Mouse (Mus musculus) embryonic facial prominence, embryonic 11.5 days (tissue): ENCODE measurements at regions not wholly inside any gene's neighbourhood (a gene's known extent, or its start where the extent isn't known, plus 50 kb on each side); places are given as distances from the start of the nearest gene placed in this dataset.

Experiments
- ATAC-seq: fragments of 200-750 bp; cut with Nextera tagmentation; replicated peaks from 2 replicates; pipeline ENCODE4 v1.8.0; 2017; ENCODE audit warnings: low read depth; ENCODE audit not compliant: insufficient number of reproducible peaks, low FRiP score, low TSS enrichment
- DNase-seq: peaks from one replicate; pipeline ENCODE4 v3.0.0-alpha.2; 2015; ENCODE audit warnings: low spot score
- H3K27ac ChIP-seq: fragments of 300-500 bp; sonication (generic); replicated peaks from 2 replicates; pipeline ENCODE4 v1.5.1; 2014; ENCODE audit warnings: mild to moderate bottlenecking, low read depth, low read length, control low read depth
- H3K27me3 ChIP-seq: fragments of 300-500 bp; sonication (generic); 2 replicates; pipeline ENCODE4 v1.6.1; 2014; ENCODE audit warnings: mild to moderate bottlenecking, low read length, moderate library complexity, mixed read lengths; ENCODE audit not compliant: control insufficient read depth, insufficient read depth
- H3K36me3 ChIP-seq: fragments of 300-500 bp; sonication (generic); replicated peaks from 2 replicates; pipeline ENCODE4 v1.6.1; 2014; ENCODE audit warnings: low read depth, mild to moderate bottlenecking, low read length, moderate library complexity, mixed read lengths; ENCODE audit not compliant: control insufficient read depth, insufficient read depth
- H3K4me1 ChIP-seq: fragments of 300-500 bp; sonication (generic); 2 replicates; pipeline ENCODE4 v1.6.1; 2014; ENCODE audit warnings: low read length, mixed read lengths; ENCODE audit not compliant: control insufficient read depth, insufficient read depth
- H3K4me2 ChIP-seq: fragments of 300-500 bp; sonication (generic); 2 replicates; pipeline ENCODE4 v1.6.1; 2014; ENCODE audit warnings: low read depth, mild to moderate bottlenecking, control low read depth, low read length, moderate library complexity
- H3K4me3 ChIP-seq: fragments of 300-500 bp; sonication (generic); 2 replicates; pipeline ENCODE4 v1.5.1; 2014; ENCODE audit warnings: low read depth, low read length, control low read depth
- H3K9ac ChIP-seq: fragments of 300-500 bp; sonication (generic); replicated peaks from 2 replicates; pipeline ENCODE4 v1.6.1; 2014; ENCODE audit warnings: mild to moderate bottlenecking, control low read depth, low read length
- H3K9me3 ChIP-seq: fragments of 300-500 bp; sonication (generic); replicated peaks from 2 replicates; pipeline ENCODE4 v1.6.1; 2016; ENCODE audit warnings: mild to moderate bottlenecking, low read length, inconsistent platforms, mixed read lengths; ENCODE audit not compliant: control insufficient read depth
- WGBS: fragments of 180-500 bp; shearing (Covaris S2); extraction: QIAGEN DNeasy Blood & Tissue Kit; methylation state at CpG from one replicate; pipeline ENCODE4 v1.1.7; 2014; 5-methylcytosine and 5-hydroxymethylcytosine counted together

DNA sequence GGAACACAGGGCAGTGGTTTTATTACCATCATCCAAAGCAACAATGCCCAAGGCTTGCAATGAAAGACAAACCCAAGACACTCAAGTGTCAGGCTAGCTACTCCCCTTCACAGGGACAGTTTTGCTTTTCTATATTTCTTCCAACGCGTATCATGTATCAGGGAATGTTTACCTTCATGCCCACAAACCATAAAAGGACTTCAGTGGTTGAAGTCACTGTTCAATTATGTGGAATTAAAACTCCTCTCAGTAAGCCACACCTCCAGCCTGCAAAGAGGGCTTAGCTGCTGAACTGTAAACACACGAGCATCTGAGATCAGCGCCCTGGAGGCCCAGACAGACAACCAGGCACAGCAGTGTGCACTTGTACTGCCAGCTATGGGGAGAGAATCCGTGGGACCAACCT lies 154.5 kb upstream of the Rbms3 start:
- H3K4me3 ChIP-seq: no peak overlapping the region
- peak; percentile 7 for DNase-seq
- no peak overlapping the region for H3K9ac ChIP-seq
- no peak overlapping the region for H3K27ac ChIP-seq
- no peaks in the 10 kb centered on the region for H3K36me3 ChIP-seq
- 66% methylated on average over 5 of the region's 5 CpGs for WGBS
- H3K4me1 ChIP-seq: no peaks in the 10 kb centered on the region
- ATAC-seq: no peak
- no peaks in the 10 kb centered on the region for H3K9me3 ChIP-seq
- H3K27me3 ChIP-seq: no peaks in the 10 kb centered on the region
- no peak overlapping the region for H3K4me2 ChIP-seq

DNA sequence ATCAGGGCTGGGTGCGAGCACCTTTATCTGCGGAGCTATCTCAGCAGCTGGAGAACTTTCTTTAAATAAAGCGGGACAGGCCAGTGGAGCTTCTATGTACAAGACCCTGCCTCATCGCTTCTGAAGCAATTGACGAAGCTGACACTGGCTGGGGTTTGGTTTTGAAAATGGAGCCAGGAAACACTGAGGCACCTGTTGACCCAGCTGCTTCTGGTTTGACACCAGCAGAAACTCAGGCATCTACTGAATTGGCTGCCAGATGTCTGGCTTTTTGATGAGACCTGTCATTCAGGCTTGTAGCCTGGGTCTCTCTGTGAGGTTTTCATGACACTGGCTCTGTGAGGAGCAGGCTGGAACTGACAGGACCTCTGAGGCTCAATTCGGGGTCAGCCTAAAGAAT lies 124.9 kb upstream of the Rbms3 start:
- Histone ChIP-seq H3K4me3 (no peak overlapping the region), H3K36me3 (no peaks in the 10 kb centered on the region), H3K27ac (no peak overlapping the region), H3K9me3 (no peaks in the 10 kb centered on the region), H3K9ac (no peak overlapping the region), H3K4me2 (no peak overlapping the region), H3K27me3 (no peaks in the 10 kb centered on the region), H3K4me1 (no peaks in the 10 kb centered on the region)
- ATAC-seq (no peak), DNase-seq (no peak)
- 77% methylated on average over 6 of the region's 6 CpGs for WGBS

DNA sequence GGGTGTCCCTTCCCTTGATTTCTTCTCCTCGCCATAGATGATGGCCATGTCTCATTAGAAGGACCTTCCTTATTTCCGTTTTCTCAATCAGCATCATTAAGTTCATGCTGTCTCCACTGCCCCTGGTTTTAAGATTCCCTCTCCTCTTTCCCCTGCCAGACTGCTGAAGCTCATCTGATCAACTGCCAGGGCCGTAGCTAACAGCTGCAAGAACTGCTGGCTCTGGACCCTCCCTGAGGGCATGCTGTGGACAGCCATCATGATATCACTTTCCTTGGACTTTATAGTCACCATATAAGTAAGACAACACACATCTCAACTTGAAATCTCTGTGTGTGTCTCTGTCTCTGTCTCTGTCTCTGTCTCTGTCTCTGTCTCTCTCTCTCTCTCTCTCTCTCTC lies 123.8 kb upstream of the Rbms3 start:
- no peak overlapping the region for H3K9ac ChIP-seq
- no peak overlapping the region for H3K4me3 ChIP-seq
- no peak for ATAC-seq
- H3K27me3 ChIP-seq: no peaks in the 10 kb centered on the region
- H3K36me3 ChIP-seq: no peaks in the 10 kb centered on the region
- no peak overlapping the region for H3K4me2 ChIP-seq
- H3K9me3 ChIP-seq: no peaks in the 10 kb centered on the region
- DNase-seq: no peak
- H3K27ac ChIP-seq: no peak overlapping the region
- WGBS: 69% methylated on average over 3 of the region's 3 CpGs
- no peaks in the 10 kb centered on the region for H3K4me1 ChIP-seq

DNA sequence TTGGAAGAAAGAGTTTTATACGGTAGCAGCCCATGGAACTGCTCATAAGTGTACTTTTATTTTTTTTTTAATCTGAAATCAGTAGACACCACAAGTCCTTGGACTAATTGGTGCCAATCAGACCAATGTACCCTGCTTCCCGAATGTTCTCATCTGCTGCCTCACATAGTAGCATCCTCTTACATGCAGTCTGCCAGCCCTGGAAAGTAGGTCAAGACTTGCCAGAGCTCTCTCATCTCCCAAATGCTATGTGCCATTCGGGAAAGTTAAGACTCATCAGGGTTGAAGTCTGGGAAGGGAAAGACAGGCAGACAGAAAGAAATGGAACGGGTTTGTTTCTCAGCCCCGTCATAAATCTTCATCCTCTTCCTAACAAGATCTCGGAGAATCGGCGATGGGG lies 115.2 kb upstream of the Rbms3 start:
- ATAC-seq: no peak
- 94% methylated on average over 8 of the region's 8 CpGs for WGBS
- no peak overlapping the region for H3K27ac ChIP-seq

DNA sequence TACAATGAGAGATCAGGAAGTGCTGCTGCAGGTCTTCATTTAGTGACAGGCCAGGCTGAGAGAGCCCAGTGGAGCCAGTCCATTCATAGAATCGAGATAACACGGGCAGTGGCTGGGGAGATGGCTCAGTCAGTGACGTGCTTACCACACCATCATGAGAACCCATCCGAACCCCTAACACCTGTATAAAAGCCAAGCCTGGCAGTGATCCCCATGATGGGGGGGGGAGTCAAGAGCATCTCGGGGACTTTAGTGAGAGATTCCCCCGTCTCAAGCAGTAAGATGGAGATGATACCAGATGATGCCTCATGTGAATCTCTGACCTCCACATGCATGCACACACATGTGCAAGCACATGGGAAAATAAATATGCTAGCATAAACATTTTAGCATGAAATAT lies 99.7 kb upstream of the Rbms3 start:
- no peak for ATAC-seq
- Histone ChIP-seq H3K4me2 (no peak overlapping the region), H3K36me3 (no peaks in the 10 kb centered on the region), H3K9me3 (no peaks in the 10 kb centered on the region), H3K27ac (no peak overlapping the region), H3K9ac (no peak overlapping the region), H3K27me3 (no peaks in the 10 kb centered on the region), H3K4me1 (no peaks in the 10 kb centered on the region), H3K4me3 (no peak overlapping the region)
- no peak for DNase-seq
- WGBS: 94% methylated on average over 6 of the region's 6 CpGs

More for the DNA sequence above, 115.2 kb upstream of the Rbms3 start:
- H3K9ac ChIP-seq: no peak overlapping the region
- H3K4me1 ChIP-seq: no peaks in the 10 kb centered on the region
- no peaks in the 10 kb centered on the region for H3K36me3 ChIP-seq
- no peak for DNase-seq
- no peak overlapping the region for H3K4me3 ChIP-seq
- no peak overlapping the region for H3K4me2 ChIP-seq
- no peaks in the 10 kb centered on the region for H3K27me3 ChIP-seq
- no peaks in the 10 kb centered on the region for H3K9me3 ChIP-seq

DNA sequence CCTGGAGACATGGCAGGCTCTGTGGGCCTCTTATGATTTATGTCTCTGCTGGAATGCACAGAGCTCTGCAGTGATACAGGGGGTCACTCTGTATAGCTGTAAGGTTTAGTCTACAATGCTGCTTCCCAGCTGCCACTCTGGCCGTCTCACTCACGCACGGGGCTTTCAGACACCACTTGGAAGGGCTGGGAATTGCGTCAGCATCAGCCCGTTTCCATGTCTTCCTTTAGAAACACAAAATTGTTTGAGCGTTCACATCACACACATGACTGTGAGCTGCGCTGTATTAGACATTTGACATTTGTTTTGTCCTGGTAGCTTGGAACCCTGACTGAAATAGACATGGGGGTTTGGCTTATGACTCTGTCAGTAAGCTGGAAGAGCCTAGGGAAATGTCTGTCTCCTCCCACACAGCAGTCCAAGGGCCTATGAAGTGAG lies 90.5 kb upstream of the Rbms3 start:
- Histone ChIP-seq H3K4me3 (no peak overlapping the region), H3K9me3 (no peaks in the 10 kb centered on the region), H3K36me3 (no peaks in the 10 kb centered on the region), H3K4me2 (no peak overlapping the region), H3K27ac (no peak overlapping the region), H3K9ac (no peak overlapping the region), H3K4me1 (no peaks in the 10 kb centered on the region), H3K27me3 (no peaks in the 10 kb centered on the region)
- ATAC-seq: no peak
- WGBS: 90% methylated on average over 7 of the region's 7 CpGs
- DNase-seq: no peak

DNA sequence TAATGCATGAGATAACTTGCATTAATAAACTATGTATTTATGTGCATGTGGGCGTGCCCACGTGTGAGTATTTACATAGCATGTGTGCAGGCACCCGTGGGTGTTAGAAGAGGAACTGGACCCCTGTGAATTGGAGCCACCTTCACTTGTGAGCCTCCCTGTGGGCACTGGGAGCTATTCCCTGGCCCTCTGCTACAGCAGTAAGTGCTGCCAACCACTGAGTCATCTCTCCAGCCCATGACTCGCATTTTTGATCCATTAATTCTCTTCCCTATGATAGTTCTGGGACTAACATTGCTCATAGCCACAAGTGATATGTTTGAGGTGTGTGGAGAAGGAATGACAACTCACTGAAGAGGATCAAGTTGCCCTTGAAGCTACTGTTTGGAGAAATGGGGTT lies 87.6 kb upstream of the Rbms3 start:
- no peaks in the 10 kb centered on the region for H3K36me3 ChIP-seq
- H3K9ac ChIP-seq: no peak overlapping the region
- WGBS: 90% methylated on average over 4 of the region's 4 CpGs
- H3K4me2 ChIP-seq: no peak overlapping the region
- no peak overlapping the region for H3K4me3 ChIP-seq
- no peaks in the 10 kb centered on the region for H3K9me3 ChIP-seq
- no peaks in the 10 kb centered on the region for H3K27me3 ChIP-seq
- no peak for DNase-seq
- H3K4me1 ChIP-seq: no peaks in the 10 kb centered on the region
- ATAC-seq: no peak
- H3K27ac ChIP-seq: no peak overlapping the region

DNA sequence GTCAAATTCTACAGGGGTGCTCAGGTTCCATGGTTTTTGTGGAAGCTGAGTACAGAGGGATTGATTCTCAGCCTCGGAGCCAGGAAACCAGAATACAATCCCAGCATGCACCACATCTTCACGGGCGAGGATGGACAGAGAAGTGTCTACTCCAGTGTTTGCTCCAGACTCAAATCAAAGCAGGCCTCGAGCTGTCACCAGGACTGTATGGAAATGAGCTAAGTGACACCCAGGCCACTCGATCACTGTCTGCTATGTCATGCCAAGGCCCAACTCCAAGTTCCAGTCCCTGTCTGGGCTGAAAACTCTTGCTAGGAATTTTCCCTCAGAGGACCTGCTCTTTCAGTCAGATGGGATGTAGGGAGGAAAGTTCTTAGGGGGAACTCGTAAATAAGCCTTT lies 86.8 kb upstream of the Rbms3 start:
- Histone ChIP-seq H3K4me2 (no peak overlapping the region), H3K27me3 (no peaks in the 10 kb centered on the region), H3K9ac (no peak overlapping the region), H3K36me3 (no peaks in the 10 kb centered on the region), H3K4me3 (no peak overlapping the region), H3K4me1 (no peaks in the 10 kb centered on the region), H3K27ac (no peak overlapping the region), H3K9me3 (no peaks in the 10 kb centered on the region)
- DNase-seq: no peak
- ATAC-seq: no peak
- WGBS: 78% methylated on average over 6 of the region's 6 CpGs
